Mouse (Mus musculus) G1E (cell line): ENCODE results near the gene Sowahd.

Experiments used
- CTCF ChIP-seq: IDR thresholded peaks from 2 replicates; pipeline ENCODE4 v1.5.1; 2012; ENCODE audit warnings: low read depth, low read length, inconsistent platforms, mixed read lengths
- GATA1 ChIP-seq: IDR thresholded peaks from 2 replicates; pipeline ENCODE4 v1.6.1; 2012; ENCODE audit warnings: borderline replicate concordance, low read length, inconsistent platforms, mixed read lengths
- GATA2 ChIP-seq: IDR thresholded peaks from 2 replicates; pipeline ENCODE4 v1.6.1; 2012; ENCODE audit warnings: low read depth, low read length, inconsistent platforms, borderline replicate concordance
- POLR2AphosphoS5 ChIP-seq: IDR thresholded peaks from 2 replicates; pipeline ENCODE4 v1.6.1; 2012; ENCODE audit warnings: low read depth, low read length, inconsistent platforms; ENCODE audit not compliant: insufficient replicate concordance

GRCm38 (mm10) chrX:37063902-37064301 lies 15.3 kb downstream of the Sowahd start:
- no peak for TF ChIP-seq CTCF
- TF ChIP-seq GATA1: no peak
- TF ChIP-seq GATA2: no peak
- TF ChIP-seq POLR2AphosphoS5: no peak
